In the genomic region with DNA sequence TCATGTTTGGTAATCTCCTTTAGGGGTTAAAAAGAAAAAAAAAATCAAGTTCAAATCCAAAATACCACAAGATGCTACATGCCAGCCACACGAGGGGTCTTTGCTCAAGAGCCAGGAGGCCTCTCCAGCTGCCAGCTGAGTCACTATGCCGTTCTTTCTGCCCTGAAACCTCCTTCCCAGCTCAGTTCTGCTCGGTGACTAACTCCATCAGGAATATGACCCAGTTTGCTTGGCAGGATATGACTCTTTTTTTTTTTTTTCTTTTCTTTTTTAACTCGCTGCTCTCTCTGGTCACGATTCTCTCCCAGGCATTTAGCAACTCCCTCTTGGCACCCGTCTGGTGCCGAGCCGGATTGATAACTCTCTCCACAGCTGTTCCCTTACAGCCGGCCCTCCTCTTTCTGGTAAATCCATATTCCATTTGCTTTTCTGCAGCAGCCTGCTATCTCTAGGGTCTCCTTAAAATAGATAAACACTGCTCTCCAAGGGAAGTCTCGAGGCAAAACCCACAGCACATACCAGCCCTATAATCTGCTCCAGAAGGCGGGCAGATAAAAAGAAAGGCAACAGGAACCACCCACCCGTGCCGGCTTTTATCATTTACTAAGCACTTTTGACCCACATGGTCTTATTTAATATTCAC, we compare ENCODE assay signal across 8 mouse cellular contexts. TPM values are rescaled to one million over a fixed set of nuclear protein-coding genes. Genes with fewer than 3 reads are reported as not detected.
DNase-seq lines count a peak whose midpoint lies in the region; ATAC-seq lines count a peak whose summit lies in the region.

No protein-coding gene starts in this region.

- no peaks in the 10 kb centered on the region for H3K36me3 ChIP-seq in hindbrain, embryonic 14.5 days (replicated peaks; ENCODE audit: control insufficient read depth, insufficient read depth)

- peak; percentile 41 for DNase-seq in kidney, adult 11 months
- no peak for DNase-seq in kidney, postnatal 25 days
- DNase-seq in c-Kit-negative CD71-positive TER-119-positive erythroid progenitor cells, embryonic 14.5 days (ENCODE audit: low read depth, low spot score): peak; percentile 36
- peak; percentile 43 to 57 for DNase-seq in frontal cortex, postnatal 25 days (ENCODE audit: low spot score in 2 of 2)
- no peak for DNase-seq in hindbrain, embryonic 14.5 days (ENCODE audit: low spot score)
- DNase-seq in left cerebral cortex, adult 9 months (ENCODE audit: low spot score in 2 of 2): peak; percentile 69 to 86
- DNase-seq in lung, postnatal 25 days (ENCODE audit: low spot score): peak; percentile 25
- DNase-seq in skeletal muscle tissue, adult 2 months (ENCODE audit: low read depth, low spot score): peak; percentile 78

- H3K27me3 ChIP-seq in hindbrain, embryonic 14.5 days (ENCODE audit: control insufficient read depth, insufficient read depth, low read length): no peaks in the 10 kb centered on the region

- H3K9me3 ChIP-seq in hindbrain, embryonic 14.5 days (ENCODE audit: control insufficient read depth, low read length): no peaks in the 10 kb centered on the region

- no peak overlapping the region for H3K4me3 ChIP-seq in hindbrain, embryonic 14.5 days (replicated peaks; ENCODE audit: low read length)

- peak; percentile 34; the same call in 1 of the 2 replicates for ATAC-seq in hindbrain, embryonic 14.5 days (ENCODE audit: low FRiP score)

- H3K27ac ChIP-seq in hindbrain, embryonic 14.5 days: peak overlapping the region; percentile 2; the same call in 1 of the 2 replicates

- H3K4me2 ChIP-seq in hindbrain, embryonic 14.5 days (replicated peaks): no peak overlapping the region

- H3K9ac ChIP-seq in hindbrain, embryonic 14.5 days: no peak overlapping the region

- H3K4me1 ChIP-seq in hindbrain, embryonic 14.5 days (replicated peaks; ENCODE audit: control insufficient read depth, insufficient read depth, low read length): peaks cover 19% of the 10 kb centered on the region

- WGBS in hindbrain, embryonic 14.5 days: 22% methylated on average over 13 of the region's 13 CpGs

RNA-seq across cellular contexts. Expression of a gene that starts 29.1 kb away (rescaled TPM):
- polyA plus RNA-seq in hindbrain, embryonic 14.5 days (2014; fragmentation: Nextera tagmentation; extraction: Ambion mirVana): 0.33 and 2.6 TPM in 2 replicates

RNA-seq across cellular contexts. Expression of a gene that starts 36.7 kb away (rescaled TPM):
- 38.0 and 40.9 TPM in 2 replicates for polyA plus RNA-seq in hindbrain, embryonic 14.5 days (2014; fragmentation: Nextera tagmentation; extraction: Ambion mirVana)

Comparison
In these comparisons a context has a peak if more than half of its experiments do, and no peak if none do; other contexts are left out.
1. DNase-seq: peak in kidney, adult 11 months (single experiment), c-Kit-negative CD71-positive TER-119-positive erythroid progenitor cells, embryonic 14.5 days (single experiment), frontal cortex, postnatal 25 days (2 of 2), left cerebral cortex, adult 9 months (2 of 2), lung, postnatal 25 days (single experiment) and skeletal muscle tissue, adult 2 months (single experiment); none in kidney, postnatal 25 days (0 of 2) and hindbrain, embryonic 14.5 days (single experiment).